Mouse (Mus musculus) liver, embryonic 14.5 days (tissue): ENCODE results near the gene B3gnt3. TPM values are rescaled to one million over a fixed set of nuclear protein-coding genes. Genes with fewer than 3 reads are reported as not detected.
A peak's percentile ranks its signal among the peaks of the same experiment; 100 is the strongest.
"Not testable (repeated sequence)": the region's sequence is repeated elsewhere in the genome, so short reads cannot be mapped to it uniquely, and the experiment has no call there.

Experiments
- ATAC-seq: fragments of 200-750 bp; cut with Nextera tagmentation; 2 replicates; pipeline ENCODE4 v1.8.0; 2017; ENCODE audit warnings: moderate number of reproducible peaks, mild to moderate bottlenecking, moderate library complexity; ENCODE audit not compliant: insufficient read depth
- DNase-seq, 3 experiments: peaks; one replicate each; pipeline ENCODE4 v3.0.0-alpha.2; 2012 to 2013; ENCODE audit warnings: low read depth in 3 of 3, low spot score in 3 of 3
- H3K27ac ChIP-seq: fragments of 300-500 bp; sonication (generic); 2 replicates; pipeline ENCODE4 v1.5.1; 2014; ENCODE audit warnings: moderate library complexity, mild to moderate bottlenecking, control low read depth, inconsistent platforms
- H3K27me3 ChIP-seq: fragments of 300-500 bp; sonication (generic); 2 replicates; pipeline ENCODE4 v1.6.1; 2014; ENCODE audit warnings: mild to moderate bottlenecking, low read length, moderate library complexity; ENCODE audit not compliant: control insufficient read depth, insufficient read depth
- H3K36me3 ChIP-seq: fragments of 300-500 bp; sonication (generic); replicated peaks from 2 replicates; pipeline ENCODE4 v1.6.1; 2014; ENCODE audit warnings: low read depth; ENCODE audit not compliant: control insufficient read depth, insufficient read depth
- H3K4me1 ChIP-seq, 2 experiments: fragments of 200-500 bp in 1 of 2; fragments of 300-500 bp in 1 of 2; sonication (generic) in 1 of 2; replicated peaks; 2 replicates each; pipeline ENCODE4 v1.6.1; 2012 to 2014; ENCODE audit warnings: antibody characterized with exemption in 1 of 2, inconsistent platforms in 1 of 2, low read length in 1 of 2; ENCODE audit not compliant: control insufficient read depth in 2 of 2, insufficient read depth in 2 of 2
- H3K4me2 ChIP-seq: fragments of 300-500 bp; sonication (generic); 2 replicates; pipeline ENCODE4 v1.6.1; 2014; ENCODE audit warnings: low read depth, mild to moderate bottlenecking, control low read depth, moderate library complexity
- H3K4me3 ChIP-seq, 2 experiments: fragments of 200-500 bp in 1 of 2; fragments of 300-500 bp in 1 of 2; sonication (generic) in 1 of 2; 2 replicates each; pipeline ENCODE4 v1.5.1; 2012 to 2014; ENCODE audit warnings: low read depth in 2 of 2, low read length in 2 of 2, mild to moderate bottlenecking in 2 of 2, control low read depth in 1 of 2, inconsistent platforms in 1 of 2, moderate library complexity in 1 of 2; ENCODE audit not compliant: insufficient read depth in 1 of 2
- H3K9ac ChIP-seq: fragments of 300-500 bp; sonication (generic); replicated peaks from 2 replicates; pipeline ENCODE4 v1.6.1; 2014; ENCODE audit warnings: mild to moderate bottlenecking, control low read depth, moderate library complexity
- H3K9me3 ChIP-seq: fragments of 300-500 bp; sonication (generic); 2 replicates; pipeline ENCODE4 v1.6.1; 2016; ENCODE audit warnings: low read length, mixed read lengths; ENCODE audit not compliant: control insufficient read depth
- CTCF ChIP-seq: IDR thresholded peaks from 2 replicates; pipeline ENCODE4 v1.5.1; 2016; ENCODE audit warnings: antibody characterized with exemption, low read depth, control low read depth
- EP300 ChIP-seq: IDR thresholded peaks from 2 replicates; pipeline ENCODE4 v1.6.1; 2016; ENCODE audit warnings: antibody characterized with exemption, low read depth
- whole genome bisulfite sequencing: fragments of 180-500 bp; shearing (Covaris S2); extraction: QIAGEN DNeasy Blood & Tissue Kit; methylation state at CpG from one replicate; pipeline ENCODE4 v1.1.7; 2014; ENCODE audit not compliant: insufficient replicate concordance; 5-methylcytosine and 5-hydroxymethylcytosine counted together
- polyA plus RNA-seq, 2 experiments: library from polyadenylated mRNA; depleted of rRNA in 1 of 2; stranded (reverse) in 1 of 2; unstranded in 1 of 2; fragments of >200 nt; fragmentation: Nextera tagmentation in 1 of 2; extraction: Ambion mirVana in 1 of 2; gene quantifications; 2 replicates each; pipeline versions ENCODE4 v1.2.1 to v1.2.3; 2012 to 2014

Gene B3gnt3
- polyA plus RNA-seq, 2 experiments = 1.8 to 2.2 TPM

DNA sequence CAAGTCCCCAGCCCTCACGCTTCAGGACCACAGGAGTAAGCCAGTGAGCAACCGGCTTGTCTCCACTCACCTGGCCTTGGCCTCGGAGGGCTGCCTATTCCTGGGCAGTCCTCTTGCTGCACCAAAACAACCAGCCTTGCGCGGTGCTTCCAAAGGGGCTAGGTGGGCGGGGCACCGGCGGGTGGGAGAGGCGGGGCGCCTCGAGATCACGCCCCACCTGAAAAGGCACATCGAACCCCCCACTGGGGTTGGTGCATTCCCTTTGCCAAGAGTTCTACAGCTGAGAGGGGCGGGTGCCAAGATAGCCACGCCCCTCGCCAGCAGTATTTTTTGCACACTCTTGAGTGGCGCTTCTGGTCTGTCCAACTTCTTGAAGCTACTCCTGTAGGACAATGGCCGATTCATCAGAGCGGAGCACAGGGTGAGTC lies 40.1 kb upstream of the B3gnt3 start:
- no peak for ATAC-seq

DNA sequence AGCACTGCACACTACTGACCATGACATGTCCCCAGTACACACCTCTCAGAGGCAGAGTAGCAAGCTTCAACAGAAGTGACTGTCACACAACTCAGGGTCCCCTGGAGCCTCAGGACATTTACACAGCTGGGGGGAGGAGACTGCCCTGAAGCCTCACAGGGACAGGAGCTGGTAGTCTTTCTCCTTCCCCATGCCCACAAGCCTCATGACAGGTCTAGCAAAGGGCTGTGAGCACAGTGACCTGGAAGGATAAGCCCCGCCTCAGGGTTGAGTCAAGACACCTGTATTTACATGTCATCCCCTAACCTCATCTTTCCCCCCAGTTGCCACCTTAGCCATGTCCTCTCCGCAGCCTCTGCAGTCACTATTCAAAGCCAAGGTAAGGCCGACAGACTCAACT lies 39.6 kb upstream of the B3gnt3 start:
- H3K4me3 ChIP-seq = no peak overlapping the region

More for the DNA sequence above, 40.1 kb upstream of the B3gnt3 start:
- Histone ChIP-seq H3K36me3 (no peaks in the 10 kb centered on the region), H3K9ac (no peak overlapping the region), H3K27ac (no peak overlapping the region), H3K27me3 (no peaks in the 10 kb centered on the region), H3K4me2 (peak overlapping the region; percentile 8; the same call in 1 of the 2 replicates), H3K9me3 (no peaks in the 10 kb centered on the region), H3K4me3 (no peak overlapping the region), H3K4me1 (no peaks in the 10 kb centered on the region; a peak in 1 of 4 replicates)
- DNase-seq = no peak
- WGBS = 7% methylated on average over 19 of the region's 19 CpGs
- no peak for TF ChIP-seq EP300
- no peak for TF ChIP-seq CTCF

DNA sequence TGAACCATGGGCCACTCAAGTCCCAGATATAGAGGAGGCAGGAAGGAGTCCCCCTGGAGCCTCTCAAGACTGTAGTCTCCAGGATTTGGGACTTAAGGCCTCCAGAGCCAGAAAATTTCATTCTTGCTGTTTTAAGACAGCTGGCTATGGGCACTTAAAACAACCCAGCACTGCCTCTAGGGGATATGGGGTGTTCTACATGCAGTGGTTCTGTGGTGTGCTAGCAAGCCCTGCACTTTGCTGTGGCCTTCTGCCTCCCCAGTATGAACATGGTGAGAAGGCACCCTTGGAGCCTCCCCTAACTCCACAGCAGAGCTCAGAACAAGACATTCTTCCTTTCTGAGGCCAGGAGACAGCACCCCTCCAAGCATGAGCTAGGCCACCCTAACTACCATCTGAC lies 36.7 kb upstream of the B3gnt3 start:
- not testable (repeated sequence) for H3K9me3 ChIP-seq, H3K4me3 ChIP-seq, H3K36me3 ChIP-seq, H3K4me1 ChIP-seq, H3K4me2 ChIP-seq, ATAC-seq, H3K9ac ChIP-seq, H3K27ac ChIP-seq, H3K27me3 ChIP-seq, DNase-seq

More for the DNA sequence above, 39.6 kb upstream of the B3gnt3 start:
- Histone ChIP-seq H3K36me3 (no peaks in the 10 kb centered on the region), H3K9ac (no peak overlapping the region), H3K27ac (no peak overlapping the region), H3K9me3 (no peaks in the 10 kb centered on the region), H3K27me3 (no peaks in the 10 kb centered on the region), H3K4me1 (no peaks in the 10 kb centered on the region), H3K4me2 (no peak overlapping the region)
- TF ChIP-seq EP300 (no peak), CTCF (no peak)
- no peak for DNase-seq
- ATAC-seq = no peak
- WGBS = 46% methylated on average over 3 of the region's 3 CpGs

DNA sequence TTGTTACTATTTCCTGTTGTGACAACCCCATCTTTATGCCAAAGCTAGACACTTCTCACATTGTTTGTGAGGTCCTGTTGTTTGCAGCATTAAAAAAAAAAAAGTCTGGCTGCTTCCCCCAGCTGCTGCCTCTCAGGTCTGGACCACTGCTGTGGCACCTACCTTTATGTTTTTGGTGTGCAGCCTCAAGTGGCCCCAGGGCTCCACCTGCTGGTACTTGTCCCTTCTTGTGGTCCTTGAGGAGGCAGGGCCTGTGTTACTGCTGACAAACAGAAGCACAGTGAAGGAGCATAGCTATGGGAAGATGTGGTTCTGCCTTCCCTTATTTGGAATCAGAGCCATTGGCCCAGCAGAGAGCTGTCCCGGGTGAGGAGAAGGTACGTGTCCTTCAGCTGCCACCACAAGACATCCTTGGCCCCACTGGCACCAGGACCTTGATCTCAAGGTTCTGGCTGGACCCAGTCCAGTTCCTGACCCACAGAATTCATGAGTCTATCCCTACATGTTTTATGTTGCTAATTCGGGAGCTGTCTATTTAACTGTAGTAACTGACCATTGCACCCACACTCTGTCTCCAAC lies 30.2 kb upstream of the B3gnt3 start:
- Histone ChIP-seq H3K4me1 (peaks cover 0 to 7% of the 10 kb centered on the region in 2 experiments; a peak in 2 of 4 replicates), H3K27ac (no peak overlapping the region), H3K27me3 (no peaks in the 10 kb centered on the region; the same call in 1 of the 2 replicates), H3K9me3 (no peaks in the 10 kb centered on the region), H3K4me2 (no peak overlapping the region), H3K9ac (no peak overlapping the region), H3K4me3 (no peak overlapping the region), H3K36me3 (no peaks in the 10 kb centered on the region)
- 35% methylated on average over 3 of the region's 3 CpGs for whole genome bisulfite sequencing
- TF ChIP-seq CTCF (peak; percentile 81), EP300 (no peak)
- DNase-seq (no peak), ATAC-seq (no peak)

DNA sequence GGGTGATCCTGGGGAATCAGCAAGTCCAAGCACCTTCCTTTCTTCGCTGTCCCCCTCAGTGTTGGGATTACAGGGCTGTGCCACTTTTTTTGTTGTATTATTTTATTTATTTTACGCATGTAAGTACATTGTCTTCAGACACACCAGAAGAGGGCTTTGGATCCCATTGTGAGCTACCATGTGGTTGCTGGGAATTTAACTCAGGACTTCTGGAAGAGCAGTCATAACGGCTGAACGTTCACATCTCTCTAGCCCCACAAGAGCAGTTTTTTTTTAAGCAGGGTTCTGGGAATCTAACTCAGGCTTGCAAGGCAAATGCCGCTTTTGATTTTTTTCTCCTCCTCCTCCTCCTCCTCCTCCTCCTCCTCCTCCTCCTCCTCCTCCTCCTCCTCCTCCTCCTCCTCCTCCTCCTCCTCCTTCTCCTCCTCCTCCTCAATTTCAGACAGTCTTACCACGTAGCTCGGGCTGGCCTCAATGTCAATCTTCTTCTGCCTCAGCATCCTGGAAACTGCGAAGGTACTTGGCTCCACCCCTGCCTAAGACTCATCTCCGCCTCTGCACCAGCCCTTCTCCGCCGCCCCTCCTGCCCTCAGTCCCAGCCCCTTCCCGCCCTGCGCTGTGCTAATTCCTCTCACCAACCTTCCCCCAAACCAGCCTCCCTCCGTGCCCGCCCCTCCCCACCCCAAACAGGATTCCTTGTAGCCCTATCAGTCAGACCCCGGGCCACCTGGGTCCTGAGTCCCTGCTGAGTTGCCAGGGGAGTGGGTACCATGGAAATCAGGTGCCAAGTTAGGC lies 27.4 kb upstream of the B3gnt3 start:
- H3K27me3 ChIP-seq = no peaks in the 10 kb centered on the region; the same call in 1 of the 2 replicates
- H3K27ac ChIP-seq = no peak overlapping the region
- H3K9me3 ChIP-seq = no peaks in the 10 kb centered on the region
- TF ChIP-seq CTCF = no peak
- no peak for TF ChIP-seq EP300
- ATAC-seq = no peak
- no peak for DNase-seq
- WGBS = 6% methylated on average over 14 of the region's 16 CpGs
- H3K4me2 ChIP-seq = peak overlapping the region; percentile 69
- 0 out of 4 replicates have a peak overlapping the region, but pooled peaks of 1 of the 2 experiments have one; percentile 46 for H3K4me3 ChIP-seq
- no peaks in the 10 kb centered on the region for H3K36me3 ChIP-seq
- H3K4me1 ChIP-seq = peaks cover 16 to 19% of the 10 kb centered on the region in 2 experiments
- no peak overlapping the region for H3K9ac ChIP-seq
